Mouse (Mus musculus) midbrain, postnatal 0 days (tissue): Measurements from ENCODE around the gene Ptprd. TPM values are rescaled to one million over a fixed set of nuclear protein-coding genes. Genes with fewer than 3 reads are reported as not detected.

Experiments used
- ATAC-seq: fragments of 200-750 bp; cut with Nextera tagmentation; 2 replicates; pipeline ENCODE4 v1.8.0; 2017; ENCODE audit warnings: moderate number of reproducible peaks, mild to moderate bottlenecking, moderate TSS enrichment, moderate library complexity; ENCODE audit not compliant: low FRiP score
- DNase-seq: peaks from one replicate; pipeline ENCODE4 v3.0.0-alpha.2; 2015; ENCODE audit warnings: low spot score
- H3K27ac ChIP-seq: fragments of 300-500 bp; sonication (generic); 2 replicates; pipeline ENCODE4 v1.5.1; 2014; ENCODE audit warnings: low read depth, mild to moderate bottlenecking, low read length, mixed read lengths
- H3K27me3 ChIP-seq: fragments of 300-500 bp; sonication (generic); 2 replicates; pipeline ENCODE4 v1.6.1; 2014; ENCODE audit warnings: low read length, control low read depth, mixed read lengths; ENCODE audit not compliant: insufficient read depth
- H3K36me3 ChIP-seq: fragments of 300-500 bp; sonication (generic); 2 replicates; pipeline ENCODE4 v1.6.1; 2014; ENCODE audit warnings: low read length, control low read depth, mixed read lengths; ENCODE audit not compliant: insufficient read depth
- H3K4me1 ChIP-seq: fragments of 300-500 bp; sonication (generic); 2 replicates; pipeline ENCODE4 v1.6.1; 2014; ENCODE audit warnings: mild to moderate bottlenecking, control low read depth, antibody characterized with exemption, low read length, mixed read lengths; ENCODE audit not compliant: insufficient read depth
- H3K4me2 ChIP-seq: fragments of 300-500 bp; sonication (generic); 2 replicates; pipeline ENCODE4 v1.6.1; 2014; ENCODE audit warnings: low read depth, mild to moderate bottlenecking, low read length, mixed read lengths; ENCODE audit not compliant: poor library complexity, severe bottlenecking
- H3K4me3 ChIP-seq: fragments of 300-500 bp; sonication (generic); 2 replicates; pipeline ENCODE4 v1.5.1; 2014; ENCODE audit warnings: low read depth, mild to moderate bottlenecking, low read length, moderate library complexity
- H3K9ac ChIP-seq: fragments of 300-500 bp; sonication (generic); replicated peaks from 2 replicates; pipeline ENCODE4 v1.6.1; 2014; ENCODE audit warnings: mild to moderate bottlenecking, low read length, moderate library complexity, mixed read lengths; ENCODE audit not compliant: poor library complexity, severe bottlenecking
- H3K9me3 ChIP-seq: fragments of 300-500 bp; sonication (generic); 2 replicates; pipeline ENCODE4 v1.6.1; 2016; ENCODE audit warnings: low read length, control low read depth
- CTCF ChIP-seq: IDR thresholded peaks from 2 replicates; pipeline ENCODE4 v1.5.1; 2016; ENCODE audit warnings: antibody characterized with exemption, mild to moderate bottlenecking
- WGBS: fragments of 180-500 bp; shearing (Covaris S2); extraction: QIAGEN DNeasy Blood & Tissue Kit; methylation state at CpG from one replicate; pipeline ENCODE4 v1.1.7; 2014; 5-methylcytosine and 5-hydroxymethylcytosine counted together
- polyA plus RNA-seq: library from polyadenylated mRNA; unstranded; fragments of >200 nt; fragmentation: Nextera tagmentation; extraction: Ambion mirVana; gene quantifications from 2 replicates; pipeline ENCODE4 v1.2.1, GENCODE M21; 2015
- total RNA-seq: library from RNA; depleted of rRNA; stranded (reverse); fragments of >200 nt; gene quantifications from 2 replicates; pipeline ENCODE4 v1.2.3, GENCODE M21; 2014

Gene Ptprd
- total and polyA plus RNA-seq, 2 experiments from 2014 or later, result 66.1 to 102 TPM

DNA sequence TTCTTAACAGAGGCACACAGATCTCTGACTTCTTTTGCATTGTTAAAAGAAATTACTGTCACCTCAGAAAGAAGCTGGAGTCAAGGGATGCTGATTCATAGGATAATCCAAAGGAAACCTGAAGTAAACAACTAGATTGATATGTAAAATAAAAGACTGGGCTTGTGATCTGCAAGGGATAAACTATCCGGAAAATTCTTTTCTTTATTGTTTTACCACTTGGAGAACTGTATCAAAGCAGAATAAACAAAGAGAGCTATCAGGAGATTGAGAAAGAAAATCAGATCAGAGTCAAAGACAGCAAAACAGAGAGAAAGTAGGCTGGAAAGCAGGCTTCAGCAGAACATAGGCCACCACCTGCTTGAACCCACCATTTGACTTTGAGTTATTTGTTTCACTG, 962.0 kb downstream of the Ptprd start:
- 33% methylated on average over 1 of the region's 1 CpGs for WGBS
- TF ChIP-seq CTCF, result no peak
- H3K9ac ChIP-seq, result no peak overlapping the region
- no peaks in the 10 kb centered on the region for H3K27me3 ChIP-seq
- ATAC-seq, result no peak
- no peak overlapping the region for H3K27ac ChIP-seq
- H3K9me3 ChIP-seq, result no peaks in the 10 kb centered on the region
- H3K4me3 ChIP-seq, result no peak overlapping the region
- no peaks in the 10 kb centered on the region for H3K36me3 ChIP-seq
- no peak for DNase-seq
- no peak overlapping the region for H3K4me2 ChIP-seq
- H3K4me1 ChIP-seq, result no peaks in the 10 kb centered on the region

DNA sequence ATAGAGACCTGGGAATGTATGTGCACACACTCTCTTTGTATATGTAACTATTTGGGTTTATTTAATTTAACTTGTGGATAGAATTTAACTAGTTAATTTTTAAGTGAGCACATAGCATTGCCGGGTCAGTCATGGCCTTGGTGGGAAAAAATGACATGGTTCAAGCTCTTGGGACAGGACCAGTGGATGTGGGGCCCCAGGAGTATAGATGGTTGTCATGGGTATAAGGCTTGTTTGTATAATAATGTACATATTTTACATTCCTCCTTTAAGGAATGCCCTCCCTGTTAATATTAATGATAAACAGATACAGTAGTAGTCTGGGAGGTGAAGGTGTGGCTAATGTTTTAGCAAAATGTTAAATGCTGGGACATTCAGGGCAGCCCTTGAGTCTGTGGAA, 962.8 kb downstream of the Ptprd start:
- no peak overlapping the region for H3K4me2 ChIP-seq
- no peak overlapping the region for H3K9ac ChIP-seq
- WGBS, result 92% methylated on average over 1 of the region's 1 CpGs
- no peak overlapping the region for H3K27ac ChIP-seq
- no peaks in the 10 kb centered on the region for H3K27me3 ChIP-seq
- no peak overlapping the region for H3K4me3 ChIP-seq
- H3K4me1 ChIP-seq, result no peaks in the 10 kb centered on the region
- no peaks in the 10 kb centered on the region for H3K36me3 ChIP-seq
- no peak for ATAC-seq
- TF ChIP-seq CTCF, result no peak
- no peaks in the 10 kb centered on the region for H3K9me3 ChIP-seq
- DNase-seq, result no peak

DNA sequence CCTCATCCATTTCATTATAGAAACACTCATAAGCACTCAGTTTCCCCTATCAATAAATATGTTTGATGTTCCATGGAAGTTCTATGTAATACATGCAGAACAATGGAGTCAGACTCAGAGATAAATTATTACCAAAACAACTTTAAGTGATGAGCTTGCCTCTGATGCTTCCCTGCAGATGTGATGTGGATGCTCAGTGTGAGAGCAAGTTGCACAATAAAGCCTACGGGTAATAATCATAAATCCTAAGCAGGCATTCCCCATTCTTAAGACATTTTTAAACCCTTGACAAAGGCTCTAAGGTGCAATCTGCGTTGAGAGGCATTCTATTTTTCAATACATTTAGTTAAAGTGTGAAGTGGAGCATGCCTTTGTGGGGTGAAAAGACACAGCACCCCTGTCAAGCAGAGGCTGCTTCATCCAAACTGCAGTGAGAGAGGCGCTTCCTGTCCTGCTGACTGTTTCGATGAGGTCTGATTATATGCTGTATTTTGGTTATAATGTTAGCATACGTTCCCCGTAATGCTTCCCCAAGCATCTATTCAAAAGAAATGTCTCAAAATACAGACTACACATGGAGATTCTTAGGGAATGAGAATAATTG, 969.8 kb downstream of the Ptprd start:
- Histone ChIP-seq H3K27me3 (no peaks in the 10 kb centered on the region), H3K4me2 (no peak overlapping the region), H3K27ac (no peak overlapping the region), H3K9ac (no peak overlapping the region), H3K4me1 (no peaks in the 10 kb centered on the region), H3K4me3 (no peak overlapping the region), H3K9me3 (no peaks in the 10 kb centered on the region), H3K36me3 (no peaks in the 10 kb centered on the region)
- no peak for DNase-seq
- no peak for ATAC-seq
- WGBS, result 65% methylated on average over 6 of the region's 6 CpGs
- no peak for TF ChIP-seq CTCF

DNA sequence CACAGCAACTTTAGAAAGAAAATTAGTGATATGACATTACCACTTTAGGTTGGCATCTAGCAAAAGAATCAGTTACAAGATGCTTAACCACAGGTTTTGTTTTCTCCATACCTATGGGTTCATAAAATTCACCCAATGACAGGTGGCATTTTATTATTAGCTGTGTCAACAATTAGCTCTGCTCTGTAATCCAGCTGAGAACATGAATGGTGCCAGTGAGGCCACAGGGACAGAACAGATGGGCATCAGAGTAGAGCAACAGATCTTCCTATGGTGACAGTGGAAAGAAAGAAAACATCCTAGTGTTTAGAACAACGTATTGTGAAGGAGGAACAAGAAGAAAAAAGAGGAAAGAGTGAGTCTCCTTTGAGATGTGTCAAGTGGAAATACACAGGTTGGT, 973.6 kb downstream of the Ptprd start:
- no peak overlapping the region for H3K27ac ChIP-seq
- H3K4me2 ChIP-seq, result no peak overlapping the region
- H3K4me1 ChIP-seq, result no peaks in the 10 kb centered on the region
- 63% methylated on average over 1 of the region's 1 CpGs for WGBS
- no peaks in the 10 kb centered on the region for H3K27me3 ChIP-seq
- no peak for ATAC-seq
- no peaks in the 10 kb centered on the region for H3K9me3 ChIP-seq
- no peak for TF ChIP-seq CTCF
- no peak overlapping the region for H3K4me3 ChIP-seq
- DNase-seq, result no peak
- no peaks in the 10 kb centered on the region for H3K36me3 ChIP-seq
- no peak overlapping the region for H3K9ac ChIP-seq

DNA sequence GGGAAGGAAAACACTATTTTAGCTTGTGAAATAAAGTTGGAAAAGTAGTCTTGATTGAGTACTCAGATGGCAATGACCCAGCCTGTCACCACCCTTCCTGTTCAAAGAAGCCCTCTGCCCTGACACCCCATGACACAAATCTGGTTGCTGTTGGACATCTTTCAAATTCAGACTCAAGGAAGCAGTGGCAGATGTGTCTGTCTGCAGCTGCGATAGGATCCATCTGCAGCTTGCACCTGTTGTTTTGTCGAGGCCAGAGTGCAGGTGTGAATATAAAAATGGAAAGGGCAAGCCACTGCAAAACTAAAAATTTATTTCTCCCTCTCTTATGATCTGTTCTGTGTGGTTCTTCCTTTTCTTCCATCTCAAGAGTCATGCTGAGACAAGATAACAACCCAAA, 978.5 kb downstream of the Ptprd start:
- H3K27ac ChIP-seq, result no peak overlapping the region
- H3K4me1 ChIP-seq, result no peaks in the 10 kb centered on the region
- ATAC-seq (no peak), DNase-seq (no peak)
- no peak overlapping the region for H3K4me2 ChIP-seq
- WGBS, result 70% methylated on average over 2 of the region's 2 CpGs
- no peak overlapping the region for H3K4me3 ChIP-seq
- no peaks in the 10 kb centered on the region for H3K36me3 ChIP-seq
- TF ChIP-seq CTCF, result no peak
- H3K9ac ChIP-seq, result no peak overlapping the region
- no peaks in the 10 kb centered on the region for H3K9me3 ChIP-seq
- no peaks in the 10 kb centered on the region for H3K27me3 ChIP-seq

DNA sequence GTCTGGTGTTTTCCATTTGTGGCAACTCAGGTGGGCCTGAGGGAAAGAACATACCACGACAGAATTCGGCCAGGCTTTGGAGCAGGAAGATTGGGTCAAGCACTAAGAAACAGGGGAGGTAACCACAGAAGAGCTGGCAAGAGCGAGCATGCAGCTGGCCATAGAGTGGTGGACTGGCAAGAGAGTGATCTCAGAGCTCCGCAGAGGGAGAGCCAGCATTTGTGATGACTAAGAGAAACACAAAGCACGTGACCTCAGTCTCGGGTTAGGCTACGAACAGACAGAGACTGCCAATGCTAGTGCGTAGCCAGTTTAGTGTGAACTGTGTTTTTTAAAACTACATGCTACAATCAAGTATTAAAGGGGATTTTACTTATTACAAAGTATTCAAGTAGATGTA, 1042.9 kb downstream of the Ptprd start:
- Histone ChIP-seq H3K9me3 (no peaks in the 10 kb centered on the region), H3K27me3 (no peaks in the 10 kb centered on the region), H3K9ac (no peak overlapping the region), H3K4me2 (no peak overlapping the region), H3K36me3 (no peaks in the 10 kb centered on the region), H3K4me3 (no peak overlapping the region), H3K4me1 (no peaks in the 10 kb centered on the region), H3K27ac (no peak overlapping the region)
- 81% methylated on average over 8 of the region's 8 CpGs for WGBS
- no peak for DNase-seq
- TF ChIP-seq CTCF, result no peak
- no peak for ATAC-seq
